Mouse (Mus musculus): ENCODE measurements around the gene Pabpc1l. TPM values are rescaled to one million over a fixed set of nuclear protein-coding genes. Genes with fewer than 3 reads are reported as not detected.

The Pabpc1l gene
- polyA plus RNA-seq, 1 experiment from 2014 or later = 2.9 TPM

GRCm38 (mm10) chr2:164098603-164099250, 73.5 kb downstream of the Pabpc1l start:
- Histone ChIP-seq H3K27ac (replicated peaks) (no peak overlapping the region), H3K9me3 (no peaks in the 10 kb centered on the region), H3K4me2 (replicated peaks) (no peak overlapping the region), H3K27me3 (no peaks in the 10 kb centered on the region), H3K4me3 (no peak overlapping the region), H3K9ac (replicated peaks) (no peak overlapping the region), H3K4me1 (no peaks in the 10 kb centered on the region), H3K36me3 (peaks cover 39% of the 10 kb centered on the region)
- 89% methylated on average over 11 of the region's 11 CpGs for WGBS
- no peak for ATAC-seq (replicated peaks)

Other genes starting within 250 kb of the Pabpc1l start
- 0.14 and 0.25 TPM in 2 replicates for gene Ccn5, start 204.6 kb upstream of the Pabpc1l start, polyA plus RNA-seq (2015; fragmentation: Nextera tagmentation; extraction: Ambion mirVana)
- not detected in 2 replicates for gene Kcnk15, start 171.8 kb upstream of the Pabpc1l start, polyA plus RNA-seq (2015; fragmentation: Nextera tagmentation; extraction: Ambion mirVana)
- gene Rims4, start 106.8 kb upstream of the Pabpc1l start, polyA plus RNA-seq (2015; fragmentation: Nextera tagmentation; extraction: Ambion mirVana) = 7.3 and 7.7 TPM in 2 replicates
- gene Ywhab, start 30.5 kb upstream of the Pabpc1l start, polyA plus RNA-seq (2015; fragmentation: Nextera tagmentation; extraction: Ambion mirVana) = 431 and 450 TPM in 2 replicates
- gene Stk4, start 44.9 kb downstream of the Pabpc1l start, polyA plus RNA-seq (2015; fragmentation: Nextera tagmentation; extraction: Ambion mirVana) = 23.8 and 28.0 TPM in 2 replicates
- 52.5 and 55.5 TPM in 2 replicates for gene Tomm34, start 45.7 kb downstream of the Pabpc1l start, polyA plus RNA-seq (2015; fragmentation: Nextera tagmentation; extraction: Ambion mirVana)
- 0.55 and 0.75 TPM in 2 replicates for gene Kcns1, start 145.7 kb downstream of the Pabpc1l start, polyA plus RNA-seq (2015; fragmentation: Nextera tagmentation; extraction: Ambion mirVana)
- gene Wfdc5, start 157.3 kb downstream of the Pabpc1l start, polyA plus RNA-seq (2015; fragmentation: Nextera tagmentation; extraction: Ambion mirVana) = not detected in 2 replicates
- gene Wfdc12, start 165.2 kb downstream of the Pabpc1l start, polyA plus RNA-seq (2015; fragmentation: Nextera tagmentation; extraction: Ambion mirVana) = not detected in 2 replicates
- not detected in 2 replicates for gene Wfdc15a, start 174.7 kb downstream of the Pabpc1l start, polyA plus RNA-seq (2015; fragmentation: Nextera tagmentation; extraction: Ambion mirVana)
- not detected in 2 replicates for gene Wfdc15b, start 196.2 kb downstream of the Pabpc1l start, polyA plus RNA-seq (2015; fragmentation: Nextera tagmentation; extraction: Ambion mirVana)
- gene Svs2, start 213.0 kb downstream of the Pabpc1l start, polyA plus RNA-seq (2015; fragmentation: Nextera tagmentation; extraction: Ambion mirVana) = not detected in 2 replicates
- not detected in 2 replicates for gene Svs3b, start 231.2 kb downstream of the Pabpc1l start, polyA plus RNA-seq (2015; fragmentation: Nextera tagmentation; extraction: Ambion mirVana)